Mouse (Mus musculus) kidney, postnatal 0 days (tissue): ENCODE data around the gene Pbxip1. TPM values are rescaled to one million over a fixed set of nuclear protein-coding genes. Genes with fewer than 3 reads are reported as not detected.

Source experiments
- ATAC-seq: fragments of 200-750 bp; cut with Nextera tagmentation; replicated peaks from 2 replicates; pipeline ENCODE4 v1.8.0; 2017; ENCODE audit warnings: low read depth, moderate number of reproducible peaks, moderate TSS enrichment, moderate library complexity; ENCODE audit not compliant: low FRiP score
- DNase-seq: peaks from one replicate; pipeline ENCODE4 v3.0.0-alpha.2; 2016; ENCODE audit warnings: low spot score
- H3K27ac ChIP-seq: fragments of 300-500 bp; sonication (generic); 2 replicates; pipeline ENCODE4 v1.5.1; 2014; ENCODE audit warnings: mild to moderate bottlenecking
- H3K27me3 ChIP-seq: fragments of 300-500 bp; sonication (generic); 2 replicates; pipeline ENCODE4 v1.6.1; 2014; ENCODE audit warnings: low read length, mixed read lengths; ENCODE audit not compliant: insufficient read depth
- H3K36me3 ChIP-seq: fragments of 300-500 bp; sonication (generic); 2 replicates; pipeline ENCODE4 v1.6.1; 2014; ENCODE audit warnings: low read length, mixed read lengths; ENCODE audit not compliant: insufficient read depth
- H3K4me1 ChIP-seq: fragments of 300-500 bp; sonication (generic); replicated peaks from 2 replicates; pipeline ENCODE4 v1.6.1; 2014; ENCODE audit warnings: antibody characterized with exemption, low read length, mixed read lengths; ENCODE audit not compliant: insufficient read depth
- H3K4me2 ChIP-seq: fragments of 300-500 bp; sonication (generic); 2 replicates; pipeline ENCODE4 v1.6.1; 2014; ENCODE audit warnings: mild to moderate bottlenecking, low read length, moderate library complexity, mixed read lengths
- H3K4me3 ChIP-seq: fragments of 300-500 bp; sonication (generic); replicated peaks from 2 replicates; pipeline ENCODE4 v1.5.1; 2014; ENCODE audit warnings: low read depth, low read length
- H3K9ac ChIP-seq: fragments of 300-500 bp; sonication (generic); 2 replicates; pipeline ENCODE4 v1.6.1; 2014; ENCODE audit warnings: low read depth, low read length
- H3K9me3 ChIP-seq: fragments of 300-500 bp; sonication (generic); replicated peaks from 2 replicates; pipeline ENCODE4 v1.6.1; 2016; ENCODE audit warnings: low read length, inconsistent platforms, mixed read lengths
- CTCF ChIP-seq: IDR thresholded peaks from 2 replicates; pipeline ENCODE4 v1.5.1; 2016; ENCODE audit warnings: antibody characterized with exemption, low read depth, mild to moderate bottlenecking, moderate library complexity
- WGBS: fragments of 180-500 bp; shearing (Covaris S2); extraction: QIAGEN DNeasy Blood & Tissue Kit; methylation state at CpG from one replicate; pipeline ENCODE4 v1.1.7; 2014; 5-methylcytosine and 5-hydroxymethylcytosine counted together
- polyA plus RNA-seq: library from polyadenylated mRNA; unstranded; fragments of >200 nt; fragmentation: Nextera tagmentation; extraction: Ambion mirVana; gene quantifications from 2 replicates; pipeline ENCODE4 v1.2.1, GENCODE M21; 2015

Gene Pbxip1
- polyA plus RNA-seq, 1 experiment from 2014 or later = 65.2 TPM

DNA sequence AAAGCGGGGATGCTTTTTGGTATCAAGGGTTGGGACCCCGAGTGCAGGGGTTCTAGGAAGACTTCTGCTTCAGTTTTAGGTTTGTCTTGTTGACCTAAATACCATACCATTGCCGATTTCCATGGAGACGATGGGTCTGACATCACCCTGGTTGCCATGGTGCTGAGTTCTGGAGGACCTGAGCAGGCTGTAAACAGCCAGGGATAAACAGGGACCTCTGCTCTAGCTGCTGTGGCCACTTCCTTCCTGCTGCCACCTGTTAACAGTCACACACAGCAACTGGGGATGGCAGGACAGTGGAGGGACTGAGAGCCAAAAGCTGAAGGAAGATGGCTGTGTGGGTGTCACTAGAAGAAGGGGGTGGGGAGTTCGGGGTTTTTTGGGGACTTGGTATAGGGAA, 763 bp downstream of the Pbxip1 start:
- H3K9me3 ChIP-seq = no peaks in the 10 kb centered on the region
- DNase-seq = no peak
- peak overlapping the region; percentile 87 for H3K27ac ChIP-seq
- no peak for ATAC-seq
- no peak for TF ChIP-seq CTCF
- H3K4me1 ChIP-seq = peaks cover 6% of the 10 kb centered on the region
- 31% methylated on average over 5 of the region's 5 CpGs for WGBS
- peak overlapping the region; percentile 59; the same call in 1 of the 2 replicates for H3K9ac ChIP-seq
- H3K36me3 ChIP-seq = peaks cover 15% of the 10 kb centered on the region
- H3K4me2 ChIP-seq = peak overlapping the region; percentile 77
- H3K27me3 ChIP-seq = no peaks in the 10 kb centered on the region
- peak overlapping the region; percentile 47 for H3K4me3 ChIP-seq

DNA sequence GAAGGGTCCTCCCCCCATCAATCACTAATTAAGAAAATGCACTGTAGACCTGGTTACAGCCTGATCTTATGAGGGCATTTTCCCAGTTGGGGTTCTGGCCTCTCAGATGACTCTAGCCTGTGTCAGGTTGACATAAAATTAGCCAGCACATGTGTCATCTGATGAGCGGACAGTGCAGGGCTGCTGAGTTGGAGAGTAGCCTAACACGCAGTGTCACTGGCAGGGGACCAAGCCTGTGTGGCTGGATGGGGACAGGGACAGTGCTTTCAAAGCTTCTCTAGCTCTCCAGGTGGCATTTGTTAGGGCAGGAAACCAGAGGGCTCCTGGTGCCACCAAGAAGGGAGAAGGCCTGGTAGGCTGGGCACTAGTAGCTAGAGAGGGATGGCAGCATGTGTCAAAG, 4.2 kb downstream of the Pbxip1 start:
- ATAC-seq = no peak
- no peak overlapping the region for H3K4me3 ChIP-seq
- peaks cover 15% of the 10 kb centered on the region; the same call in 1 of the 2 replicates for H3K36me3 ChIP-seq
- H3K9ac ChIP-seq = no peak overlapping the region
- no peak for DNase-seq
- no peaks in the 10 kb centered on the region for H3K27me3 ChIP-seq
- H3K9me3 ChIP-seq = no peaks in the 10 kb centered on the region
- H3K4me2 ChIP-seq = no peak overlapping the region
- WGBS = 96% methylated on average over 2 of the region's 2 CpGs
- no peak overlapping the region for H3K27ac ChIP-seq
- peaks cover 6% of the 10 kb centered on the region for H3K4me1 ChIP-seq
- no peak for TF ChIP-seq CTCF

DNA sequence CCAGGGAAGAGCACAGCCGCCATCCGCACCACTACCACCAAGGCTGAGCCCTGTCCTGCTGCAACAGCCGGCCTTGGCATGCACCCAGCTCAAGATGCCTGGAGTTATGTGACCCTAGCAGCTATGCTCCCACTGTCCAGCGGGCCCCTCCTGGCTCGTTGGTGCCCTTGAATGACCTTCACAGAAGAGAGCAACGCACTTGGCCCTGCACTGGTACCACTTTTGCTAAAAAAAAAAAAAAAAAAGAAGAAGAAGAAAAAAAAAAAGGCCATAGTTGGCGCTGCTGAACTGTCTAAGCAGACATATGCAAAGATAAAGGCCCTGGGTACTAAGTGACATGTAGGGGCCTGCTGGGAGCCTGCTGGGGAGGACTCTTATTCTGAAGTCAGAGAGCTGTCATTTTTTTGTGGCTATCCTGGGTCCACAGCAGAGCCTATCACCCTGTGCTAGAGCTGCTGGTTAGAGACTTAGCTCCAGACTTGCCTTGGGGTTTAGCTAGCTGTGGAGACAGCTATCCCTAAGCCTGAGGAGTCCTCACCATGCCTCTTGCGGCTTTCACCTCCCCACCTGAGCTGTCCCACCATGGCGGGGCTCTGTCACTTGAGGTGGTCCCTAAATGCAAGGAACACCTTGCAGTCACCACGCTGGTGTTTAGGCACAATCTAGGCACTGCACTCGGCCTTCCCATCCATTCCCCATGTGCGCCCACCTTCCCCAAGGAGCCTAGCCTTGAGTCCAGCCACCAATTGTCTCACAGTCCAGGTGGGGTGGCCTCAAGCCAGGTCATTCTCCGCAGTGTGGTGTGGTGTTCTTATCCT, 12.4 kb downstream of the Pbxip1 start:
- Histone ChIP-seq H3K27ac (no peak overlapping the region; the same call in 1 of the 2 replicates), H3K27me3 (no peaks in the 10 kb centered on the region), H3K9me3 (no peaks in the 10 kb centered on the region), H3K4me2 (no peak overlapping the region), H3K4me3 (no peak overlapping the region), H3K4me1 (peaks cover 5% of the 10 kb centered on the region), H3K36me3 (peaks cover 10% of the 10 kb centered on the region; the same call in 1 of the 2 replicates), H3K9ac (0 out of 2 replicates have a peak overlapping the region, but pooled peaks have one; percentile 2)
- DNase-seq (peak; percentile 86), ATAC-seq (peak; percentile 31; the same call in 1 of the 2 replicates)
- WGBS = 54% methylated on average over 13 of the region's 13 CpGs
- no peak for TF ChIP-seq CTCF

DNA sequence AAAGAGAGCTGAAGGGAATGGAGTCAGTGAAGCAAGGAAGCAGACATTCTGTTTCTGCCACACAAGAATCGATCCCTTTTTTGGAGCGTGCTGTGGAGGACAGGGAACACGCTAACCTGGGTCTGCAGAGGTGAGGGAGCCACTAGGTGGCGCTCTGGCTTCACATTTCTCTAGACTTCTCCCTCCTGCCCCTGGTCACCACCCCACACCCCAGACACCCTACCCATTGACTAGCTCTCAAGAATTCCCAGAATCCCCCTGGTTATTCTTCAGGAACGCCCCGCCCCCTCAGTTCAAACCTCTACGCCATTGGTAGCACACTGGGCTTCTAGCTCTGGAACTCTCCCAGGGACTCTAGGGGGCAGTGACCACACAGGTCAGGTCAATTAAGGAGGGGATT, 13.0 kb downstream of the Pbxip1 start:
- ATAC-seq = peak; percentile 61; the same call in 1 of the 2 replicates
- H3K9me3 ChIP-seq = no peaks in the 10 kb centered on the region
- TF ChIP-seq CTCF = peak; percentile 77
- H3K4me1 ChIP-seq = peaks cover 5% of the 10 kb centered on the region
- H3K36me3 ChIP-seq = peaks cover 10% of the 10 kb centered on the region; the same call in 1 of the 2 replicates
- no peaks in the 10 kb centered on the region for H3K27me3 ChIP-seq
- no peak overlapping the region for H3K4me3 ChIP-seq
- WGBS = 45% methylated on average over 7 of the region's 7 CpGs
- H3K4me2 ChIP-seq = no peak overlapping the region
- peak; percentile 84 for DNase-seq
- no peak overlapping the region; the same call in 1 of the 2 replicates for H3K27ac ChIP-seq
- H3K9ac ChIP-seq = no peak overlapping the region

DNA sequence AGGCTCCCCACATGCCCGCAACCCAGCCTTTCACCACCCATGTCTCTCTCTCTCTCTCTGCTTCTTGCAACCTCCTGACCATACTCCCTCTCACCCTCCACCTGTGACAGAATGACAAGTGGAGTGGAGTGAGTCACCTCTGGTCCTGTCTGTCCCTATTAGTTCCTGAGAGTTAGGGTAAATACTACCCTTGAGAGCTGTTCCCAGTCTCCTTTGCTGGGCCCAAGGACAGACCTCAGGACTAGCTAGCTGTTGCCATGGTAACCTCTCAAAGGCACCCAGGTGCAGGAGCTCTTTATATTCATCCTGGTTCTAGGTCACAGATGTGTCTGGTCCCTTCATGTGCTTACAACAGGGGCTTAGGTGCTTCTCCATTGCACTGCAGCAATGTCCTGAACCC, 15.4 kb downstream of the Pbxip1 start:
- no peak for TF ChIP-seq CTCF
- no peaks in the 10 kb centered on the region for H3K9me3 ChIP-seq
- no peak overlapping the region for H3K27ac ChIP-seq
- peaks cover 5% of the 10 kb centered on the region for H3K4me1 ChIP-seq
- 0 out of 2 replicates have a peak, but pooled peaks cover 4% of the 10 kb centered on the region for H3K36me3 ChIP-seq
- WGBS = 95% methylated on average over 1 of the region's 1 CpGs
- DNase-seq = no peak
- H3K4me2 ChIP-seq = no peak overlapping the region
- no peak overlapping the region for H3K4me3 ChIP-seq
- no peak overlapping the region for H3K9ac ChIP-seq
- no peaks in the 10 kb centered on the region for H3K27me3 ChIP-seq
- ATAC-seq = no peak

DNA sequence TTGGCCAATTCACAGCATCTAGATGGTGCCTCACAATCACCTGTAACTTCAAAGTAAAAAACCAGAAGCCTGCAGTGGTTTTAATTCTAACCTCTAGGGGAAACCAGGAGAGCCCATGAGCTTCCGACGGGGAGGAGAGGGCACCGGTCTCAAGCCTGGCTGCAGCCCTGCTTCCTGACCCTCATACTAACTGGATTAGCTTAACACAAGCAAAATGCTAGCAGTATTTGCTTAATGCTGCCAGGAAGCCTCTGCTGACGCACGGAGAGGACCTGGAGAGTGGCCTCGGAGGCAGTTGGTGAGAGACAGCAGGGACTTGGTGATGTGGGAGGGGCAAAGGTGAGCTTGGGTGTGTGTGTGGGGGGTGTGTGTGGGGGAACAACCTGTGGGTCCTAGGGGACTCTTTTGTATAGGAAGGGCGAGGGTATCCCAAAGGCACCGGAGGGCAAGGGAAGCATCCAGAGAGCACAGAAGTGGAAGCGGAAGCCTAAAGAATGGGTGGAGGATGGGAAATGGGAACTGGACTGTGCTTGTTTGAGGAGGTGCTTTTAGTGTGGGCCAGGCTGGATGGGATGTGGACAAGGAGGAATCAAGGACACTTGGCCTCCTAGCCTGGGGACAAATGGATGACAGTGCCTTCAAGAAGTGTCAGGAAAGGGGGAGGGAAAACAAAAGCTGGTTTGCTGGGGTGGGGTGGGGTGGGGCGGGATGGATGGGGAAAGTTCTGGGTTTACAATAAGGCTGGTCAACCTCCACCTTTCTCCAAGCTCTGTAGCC, 18.1 kb downstream of the Pbxip1 start, which contains the start of gene Pmvk:
TSS of gene Pmvk (plus strand) at position 141 of the 777 bp plus-strand sequence.
- no peaks in the 10 kb centered on the region for H3K36me3 ChIP-seq
- DNase-seq (no peak), ATAC-seq (no peak)
- no peak within 1 kb of the TSS for H3K27ac ChIP-seq
- H3K4me3 ChIP-seq = no peak within 1 kb of the TSS
- TF ChIP-seq CTCF = no peak
- no peak within 1 kb of the TSS for H3K9ac ChIP-seq
- WGBS = 62% methylated on average over 10 of the region's 10 CpGs
- H3K27me3 ChIP-seq = no peaks in the 10 kb centered on the region
- H3K4me1 ChIP-seq = peaks cover 8% of the 10 kb centered on the region
- no peaks in the 10 kb centered on the region for H3K9me3 ChIP-seq
- H3K4me2 ChIP-seq = no peak within 1 kb of the TSS
